Mouse (Mus musculus): Measurements from ENCODE around the gene Tmem50a.

DNA sequence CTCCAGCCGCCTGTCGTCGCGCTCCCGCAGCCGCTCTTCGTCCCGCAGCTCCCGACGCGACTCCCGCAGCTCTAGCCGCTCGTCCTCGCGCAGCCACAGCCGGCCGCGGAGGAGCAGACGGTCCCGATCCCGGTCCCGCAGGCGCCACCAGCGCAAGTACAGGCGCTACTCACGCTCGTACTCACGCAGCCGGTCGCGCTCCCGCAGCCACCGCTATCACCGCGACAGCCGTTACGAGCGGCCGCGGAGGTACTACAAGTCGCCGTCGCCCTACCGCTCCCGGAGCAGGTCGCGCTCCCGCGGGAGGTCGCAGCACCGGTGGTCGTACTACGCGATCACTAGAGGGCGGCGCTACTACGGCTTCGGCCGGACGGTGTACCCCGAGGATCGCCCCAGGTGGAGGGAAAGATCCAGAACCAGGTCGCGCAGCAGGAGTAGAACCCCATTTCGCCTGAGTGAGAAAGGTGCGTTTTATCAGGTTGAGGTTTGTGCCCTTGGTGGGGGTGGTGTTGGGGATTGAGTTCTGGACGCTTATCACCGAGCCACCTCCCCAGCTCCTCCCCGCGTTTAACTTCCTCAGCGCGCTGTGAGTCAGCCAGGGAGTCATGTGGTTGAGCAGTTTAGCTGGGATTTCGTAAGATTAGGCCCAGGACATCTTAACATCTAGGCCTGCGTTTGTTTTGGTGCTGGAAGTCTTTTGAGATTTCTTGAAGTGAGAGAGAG lies 9.4 kb upstream of the Tmem50a start:
- TF ChIP-seq EP300 (IDR thresholded peaks at IDR 0.05; ENCODE audit: low read depth) = no peak
- peak; percentile 28 for TF ChIP-seq CTCF (IDR thresholded peaks at IDR 0.05; ENCODE audit: low read depth)

Data from liver, embryonic 14.5 days (tissue).